Mouse (Mus musculus) intestine, embryonic 15.5 days (tissue): ENCODE results near the gene Fam227b. TPM values are rescaled to one million over a fixed set of nuclear protein-coding genes. Genes with fewer than 3 reads are reported as not detected.

Experiments used
- ATAC-seq: fragments of 200-750 bp; cut with Nextera tagmentation; 2 replicates; pipeline ENCODE4 v1.8.0; 2017; ENCODE audit warnings: moderate TSS enrichment, moderate library complexity
- H3K27ac ChIP-seq: fragments of 300-500 bp; sonication (generic); 2 replicates; pipeline ENCODE4 v1.5.1; 2015; ENCODE audit warnings: mild to moderate bottlenecking, inconsistent platforms
- H3K27me3 ChIP-seq: fragments of 300-500 bp; sonication (generic); replicated peaks from 2 replicates; pipeline ENCODE4 v1.6.1; 2015; ENCODE audit warnings: inconsistent platforms
- H3K36me3 ChIP-seq: fragments of 300-500 bp; sonication (generic); 2 replicates; pipeline ENCODE4 v1.6.1; 2015; ENCODE audit warnings: inconsistent platforms
- H3K4me1 ChIP-seq: fragments of 300-500 bp; sonication (generic); replicated peaks from 2 replicates; pipeline ENCODE4 v1.6.1; 2015; ENCODE audit warnings: inconsistent platforms
- H3K4me2 ChIP-seq: fragments of 300-500 bp; sonication (generic); replicated peaks from 2 replicates; pipeline ENCODE4 v1.6.1; 2015; ENCODE audit warnings: mild to moderate bottlenecking, inconsistent platforms
- H3K4me3 ChIP-seq: fragments of 300-500 bp; sonication (generic); replicated peaks from 2 replicates; pipeline ENCODE4 v1.5.1; 2015; ENCODE audit warnings: inconsistent platforms
- H3K9ac ChIP-seq: fragments of 300-500 bp; sonication (generic); 2 replicates; pipeline ENCODE4 v1.6.1; 2015; ENCODE audit warnings: inconsistent platforms
- H3K9me3 ChIP-seq: fragments of 300-500 bp; sonication (generic); 2 replicates; pipeline ENCODE4 v1.6.1; 2016; ENCODE audit warnings: inconsistent platforms
- WGBS: fragments of 180-500 bp; shearing (Covaris S2); methylation state at CpG from one replicate; pipeline ENCODE4 v1.1.7; 2015; 5-methylcytosine and 5-hydroxymethylcytosine counted together
- polyA plus RNA-seq: library from polyadenylated mRNA; unstranded; fragments of >200 nt; fragmentation: Nextera tagmentation; extraction: Ambion mirVana; gene quantifications from 2 replicates; pipeline ENCODE4 v1.2.1, GENCODE M21; 2015

The Fam227b gene
- polyA plus RNA-seq, 1 experiment from 2014 or later = not detected

GRCm38 (mm10) chr2:126052749-126053557 lies 98.9 kb downstream of the Fam227b start:
- Histone ChIP-seq H3K36me3 (no peaks in the 10 kb centered on the region), H3K9me3 (no peaks in the 10 kb centered on the region), H3K9ac (no peak overlapping the region), H3K27me3 (no peaks in the 10 kb centered on the region), H3K4me3 (no peak overlapping the region), H3K4me2 (no peak overlapping the region), H3K4me1 (no peaks in the 10 kb centered on the region), H3K27ac (no peak overlapping the region)
- 39% methylated on average over 6 of the region's 6 CpGs for WGBS
- no peak for ATAC-seq

DNA sequence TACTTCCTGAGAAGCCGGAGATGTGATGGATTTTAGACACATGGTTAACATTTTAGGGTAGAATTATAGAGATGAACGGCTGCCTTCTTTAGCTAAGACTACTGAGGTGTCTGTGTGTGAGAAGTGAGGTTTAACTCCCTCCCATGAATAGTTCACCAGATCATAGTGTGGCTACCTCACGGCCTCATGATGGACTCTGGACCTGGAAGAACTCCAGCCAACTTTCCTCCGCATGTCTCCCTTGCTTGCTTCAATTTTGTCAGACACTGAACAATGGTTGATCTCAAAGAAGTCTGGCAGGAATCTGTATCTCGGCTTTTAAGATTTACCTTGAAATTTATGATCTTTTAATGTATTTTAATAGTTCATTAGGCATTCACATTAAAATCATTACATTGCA lies 106.2 kb downstream of the Fam227b start:
- no peaks in the 10 kb centered on the region for H3K27me3 ChIP-seq
- no peak overlapping the region for H3K4me2 ChIP-seq
- no peak overlapping the region for H3K9ac ChIP-seq
- no peaks in the 10 kb centered on the region for H3K9me3 ChIP-seq
- no peaks in the 10 kb centered on the region for H3K36me3 ChIP-seq
- H3K27ac ChIP-seq = no peak overlapping the region
- no peak overlapping the region for H3K4me3 ChIP-seq
- no peaks in the 10 kb centered on the region for H3K4me1 ChIP-seq
- ATAC-seq = no peak
- 87% methylated on average over 5 of the region's 5 CpGs for WGBS

GRCm38 (mm10) chr2:126042674-126043073 lies 109.1 kb downstream of the Fam227b start:
- Histone ChIP-seq H3K9ac (no peak overlapping the region), H3K27ac (no peak overlapping the region), H3K4me1 (no peaks in the 10 kb centered on the region), H3K4me2 (no peak overlapping the region), H3K27me3 (no peaks in the 10 kb centered on the region), H3K4me3 (no peak overlapping the region), H3K9me3 (no peaks in the 10 kb centered on the region), H3K36me3 (no peaks in the 10 kb centered on the region)
- ATAC-seq = no peak
- 74% methylated on average over 3 of the region's 3 CpGs for WGBS

DNA sequence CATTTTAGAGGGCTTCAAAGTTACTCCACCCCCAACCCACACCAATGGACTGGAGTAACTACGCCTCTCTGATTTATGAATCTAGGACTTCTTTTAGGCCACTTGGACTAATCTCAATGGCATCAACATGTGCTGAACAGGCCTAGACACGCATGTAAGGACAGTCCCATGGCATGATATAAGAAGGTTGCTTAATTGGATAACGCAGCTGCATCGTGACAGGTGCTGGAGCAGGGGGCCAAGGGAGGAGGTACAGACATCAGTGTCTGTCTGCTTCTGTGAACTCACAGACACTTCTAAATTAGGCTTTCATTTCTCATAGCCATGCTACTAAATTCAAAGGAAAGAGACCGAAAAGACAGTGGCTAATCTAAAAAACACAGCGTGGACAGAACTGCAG lies 110.6 kb downstream of the Fam227b start:
- Histone ChIP-seq H3K36me3 (no peaks in the 10 kb centered on the region), H3K9me3 (no peaks in the 10 kb centered on the region), H3K4me3 (no peak overlapping the region), H3K27me3 (no peaks in the 10 kb centered on the region), H3K27ac (no peak overlapping the region), H3K4me1 (no peaks in the 10 kb centered on the region), H3K4me2 (no peak overlapping the region), H3K9ac (no peak overlapping the region)
- no peak for ATAC-seq
- 92% methylated on average over 6 of the region's 6 CpGs for WGBS

DNA sequence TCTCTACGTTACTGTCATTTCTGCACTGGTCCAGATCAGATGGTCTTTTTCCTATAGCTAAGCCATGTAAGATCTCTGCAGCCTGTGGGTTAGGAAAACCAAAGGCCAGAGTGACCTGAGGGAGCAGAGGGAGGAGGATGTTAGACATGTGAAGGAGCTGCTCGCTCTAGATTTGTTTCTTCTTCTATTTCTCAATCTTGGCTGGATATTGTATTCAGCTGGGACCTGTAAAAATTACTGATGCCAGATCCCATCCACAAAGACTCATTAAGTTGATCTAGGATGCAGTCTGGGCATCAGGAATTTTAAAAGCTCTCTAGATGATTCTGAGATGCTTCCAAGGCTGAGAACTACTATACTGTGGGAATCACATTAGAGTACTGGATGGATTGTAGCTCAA lies 111.2 kb downstream of the Fam227b start:
- Histone ChIP-seq H3K9me3 (no peaks in the 10 kb centered on the region), H3K36me3 (no peaks in the 10 kb centered on the region), H3K4me2 (no peak overlapping the region), H3K27me3 (no peaks in the 10 kb centered on the region), H3K4me1 (no peaks in the 10 kb centered on the region), H3K9ac (no peak overlapping the region), H3K27ac (no peak overlapping the region), H3K4me3 (no peak overlapping the region)
- ATAC-seq = no peak
- 79% methylated on average over 2 of the region's 2 CpGs for WGBS

DNA sequence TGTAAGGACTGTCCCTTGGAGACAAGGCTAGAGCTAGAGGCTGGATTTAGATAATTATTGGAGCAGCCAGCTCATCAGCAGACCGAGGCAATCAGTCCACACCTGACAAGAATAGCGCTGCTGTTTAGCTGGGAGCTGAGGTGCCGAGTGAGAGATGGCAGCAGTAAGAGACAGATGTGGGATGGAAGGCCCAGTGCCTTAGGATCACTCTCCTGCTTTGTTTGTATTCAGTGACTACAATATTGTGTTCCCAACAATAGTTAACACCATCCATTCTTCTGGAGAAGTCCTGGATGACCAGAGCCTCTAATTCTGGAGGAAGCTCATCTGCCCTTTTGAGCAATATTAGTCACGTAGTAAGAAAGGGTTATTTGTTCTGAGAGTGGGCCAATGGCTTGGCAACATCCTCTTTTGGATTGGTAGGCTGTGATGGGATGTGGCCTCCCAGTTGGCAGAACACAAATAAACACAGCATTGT lies 112.4 kb downstream of the Fam227b start:
- Histone ChIP-seq H3K27ac (no peak overlapping the region), H3K36me3 (no peaks in the 10 kb centered on the region), H3K9me3 (no peaks in the 10 kb centered on the region), H3K9ac (no peak overlapping the region), H3K4me3 (no peak overlapping the region), H3K27me3 (no peaks in the 10 kb centered on the region), H3K4me1 (no peaks in the 10 kb centered on the region), H3K4me2 (no peak overlapping the region)
- WGBS = 72% methylated on average over 4 of the region's 4 CpGs
- ATAC-seq = no peak

GRCm38 (mm10) chr2:126038221-126039000 lies 113.4 kb downstream of the Fam227b start:
- Histone ChIP-seq H3K27me3 (no peaks in the 10 kb centered on the region), H3K9ac (no peak overlapping the region), H3K27ac (no peak overlapping the region), H3K36me3 (no peaks in the 10 kb centered on the region), H3K4me2 (no peak overlapping the region), H3K4me1 (no peaks in the 10 kb centered on the region), H3K9me3 (no peaks in the 10 kb centered on the region), H3K4me3 (no peak overlapping the region)
- WGBS = 80% methylated on average over 7 of the region's 7 CpGs
- ATAC-seq = no peak

DNA sequence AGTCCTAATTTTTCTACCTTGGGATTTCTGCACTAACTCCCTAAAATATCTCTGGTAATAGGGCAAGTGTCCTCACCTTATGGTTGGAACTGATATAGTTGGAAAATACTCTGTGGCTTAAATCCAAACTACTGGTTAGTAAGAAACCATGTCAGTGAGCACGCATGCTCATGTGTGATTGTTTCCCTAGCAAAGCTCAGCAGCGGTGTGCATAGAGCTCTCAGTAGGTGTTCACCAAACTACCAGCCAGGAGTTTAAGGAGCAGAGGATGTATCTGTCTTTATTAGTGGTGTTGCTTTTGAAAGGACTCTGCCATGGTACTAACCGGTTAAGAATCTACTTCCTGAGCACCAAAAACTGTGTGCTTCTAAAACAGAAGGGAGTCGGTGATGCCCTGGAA lies 115.7 kb downstream of the Fam227b start:
- Histone ChIP-seq H3K4me2 (no peak overlapping the region), H3K36me3 (no peaks in the 10 kb centered on the region), H3K4me3 (no peak overlapping the region), H3K9ac (no peak overlapping the region), H3K4me1 (no peaks in the 10 kb centered on the region), H3K27me3 (no peaks in the 10 kb centered on the region), H3K27ac (no peak overlapping the region), H3K9me3 (no peaks in the 10 kb centered on the region)
- WGBS = 89% methylated on average over 4 of the region's 4 CpGs
- no peak for ATAC-seq

DNA sequence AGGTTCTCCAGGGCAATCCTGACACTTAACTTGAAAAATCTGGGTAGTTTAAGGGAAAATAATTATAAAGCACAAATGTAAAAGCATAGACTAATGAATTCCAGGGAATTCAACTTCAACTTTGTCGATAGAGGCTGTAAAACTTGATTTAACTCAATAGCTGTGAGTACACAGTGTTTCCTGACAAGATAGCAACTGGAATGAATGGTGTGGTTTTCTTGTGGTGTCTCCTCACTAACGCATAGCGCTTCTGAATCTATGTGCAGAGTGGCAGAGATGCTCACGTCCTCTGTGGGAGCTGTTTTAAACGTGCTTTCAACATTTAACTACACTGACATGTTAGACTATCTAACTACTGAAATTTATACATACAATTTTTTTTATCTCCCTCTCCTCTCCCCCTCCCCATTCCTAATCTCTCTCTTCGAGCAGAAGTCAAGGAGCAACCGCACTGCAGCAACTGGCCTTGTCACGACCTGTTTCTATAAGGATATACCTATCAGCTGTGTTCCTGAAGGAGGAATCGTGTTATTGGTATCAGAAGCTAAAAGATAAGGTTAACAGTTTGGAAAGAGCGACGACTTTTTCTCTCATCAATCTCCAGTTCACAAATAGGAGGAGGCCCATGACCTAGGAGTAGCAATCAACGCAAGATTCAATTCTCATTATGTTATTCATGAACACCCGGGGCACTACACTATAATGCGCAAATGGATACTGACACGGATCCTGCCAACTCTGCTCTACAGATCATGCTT lies 116.6 kb downstream of the Fam227b start:
- no peak overlapping the region for H3K27ac ChIP-seq
- ATAC-seq = no peak
- H3K4me1 ChIP-seq = no peaks in the 10 kb centered on the region
- 74% methylated on average over 15 of the region's 15 CpGs for WGBS
- no peak overlapping the region for H3K4me2 ChIP-seq
- no peak overlapping the region for H3K9ac ChIP-seq
- H3K36me3 ChIP-seq = no peaks in the 10 kb centered on the region
- no peaks in the 10 kb centered on the region for H3K27me3 ChIP-seq
- no peak overlapping the region for H3K4me3 ChIP-seq
- H3K9me3 ChIP-seq = no peaks in the 10 kb centered on the region

- Histone ChIP-seq H3K9me3 (no peaks in the 10 kb centered on the region), H3K36me3 (no peaks in the 10 kb centered on the region), H3K4me1 (no peaks in the 10 kb centered on the region), H3K27ac (no peak within 1 kb of the TSS), H3K27me3 (no peaks in the 10 kb centered on the region), H3K9ac (no peak within 1 kb of the TSS), H3K4me3 (no peak within 1 kb of the TSS), H3K4me2 (peak within 1 kb of the TSS; percentile 4; the same call in 1 of the 2 replicates)
- 42% methylated on average over 15 of the region's 15 CpGs for WGBS
- no peak for ATAC-seq
These were observed 117.3 kb downstream of the Fam227b start, which contains the start of gene Fgf7 for GRCm38 (mm10) chr2:126034379-126035005. Gene Fgf7 (plus strand): TSS chr2:126034658.

GRCm38 (mm10) chr2:126033114-126033972 lies 118.5 kb downstream of the Fam227b start:
- WGBS = 77% methylated on average over 8 of the region's 8 CpGs
- no peak for ATAC-seq
- Histone ChIP-seq H3K9ac (no peak overlapping the region), H3K27ac (no peak overlapping the region), H3K4me2 (no peak overlapping the region), H3K4me1 (no peaks in the 10 kb centered on the region), H3K9me3 (no peaks in the 10 kb centered on the region), H3K4me3 (no peak overlapping the region), H3K36me3 (no peaks in the 10 kb centered on the region), H3K27me3 (no peaks in the 10 kb centered on the region)
